Mouse (Mus musculus): ENCODE data around the gene Trip4. TPM values are rescaled to one million over a fixed set of nuclear protein-coding genes. Genes with fewer than 3 reads are reported as not detected.

Gene Trip4
- polyA plus RNA-seq, 1 experiment from 2014 or later: 33.8 TPM

DNA sequence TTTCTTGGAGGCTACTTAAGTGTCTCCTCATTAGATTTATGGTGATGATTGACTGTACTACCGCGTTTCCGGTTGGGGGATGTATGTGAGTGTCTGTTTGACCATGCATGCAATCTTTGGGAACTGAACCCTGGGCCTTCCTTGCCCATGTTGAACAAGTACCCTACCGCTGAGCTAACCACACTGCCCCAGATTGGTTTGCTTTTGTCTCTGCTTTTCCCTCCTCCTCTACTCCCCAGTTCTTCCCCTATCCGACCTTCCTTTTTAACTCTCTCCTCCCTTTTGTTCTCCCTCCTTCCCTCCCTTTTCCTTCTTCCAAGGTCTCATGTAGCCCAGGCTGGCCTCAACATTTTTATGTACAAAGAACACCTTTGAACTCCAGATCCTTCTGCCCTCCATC lies 17.5 kb downstream of the Trip4 start:
- H3K27ac ChIP-seq: 0 out of 2 replicates have a peak overlapping the region, but pooled peaks have one; percentile 74
- peak overlapping the region; percentile 81 for H3K4me3 ChIP-seq (replicated peaks)
- peaks cover 14% of the 10 kb centered on the region for H3K4me1 ChIP-seq
- peak overlapping the region; percentile 88 for H3K4me2 ChIP-seq
- H3K36me3 ChIP-seq: peaks cover 34% of the 10 kb centered on the region
- H3K9me3 ChIP-seq (replicated peaks): no peaks in the 10 kb centered on the region
- no peak for ATAC-seq (replicated peaks; ENCODE audit: low FRiP score)
- no peaks in the 10 kb centered on the region for H3K27me3 ChIP-seq
- under 1% methylated on average over 5 of the region's 5 CpGs for WGBS
- peak overlapping the region; percentile 79 for H3K9ac ChIP-seq

GRCm38 (mm10) chr9:65890143-65890628 lies 18.4 kb downstream of the Trip4 start, which contains the start of gene Pclaf:
Gene Pclaf, plus strand, starts transcription at chr9:65890237.
- Histone ChIP-seq H3K9ac (peak within 1 kb of the TSS; percentile 79), H3K4me3 (replicated peaks) (peak within 1 kb of the TSS; percentile 81), H3K9me3 (replicated peaks) (no peaks in the 10 kb centered on the region), H3K4me1 (peaks cover 21% of the 10 kb centered on the region), H3K4me2 (peak within 1 kb of the TSS; percentile 88), H3K27ac (peak within 1 kb of the TSS; percentile 74), H3K36me3 (peaks cover 25% of the 10 kb centered on the region), H3K27me3 (no peaks in the 10 kb centered on the region)
- ATAC-seq (replicated peaks; ENCODE audit: low FRiP score): peak; percentile 97
- WGBS: under 1% methylated on average over 21 of the region's 21 CpGs

GRCm38 (mm10) chr9:65884564-65885315 lies 23.9 kb downstream of the Trip4 start:
- Histone ChIP-seq H3K36me3 (peaks cover 10% of the 10 kb centered on the region; the same call in 1 of the 2 replicates), H3K4me1 (peaks cover 10% of the 10 kb centered on the region; the same call in 1 of the 2 replicates), H3K27me3 (no peaks in the 10 kb centered on the region), H3K4me3 (replicated peaks) (peak overlapping the region; percentile 77), H3K9me3 (replicated peaks) (no peaks in the 10 kb centered on the region), H3K4me2 (peak overlapping the region; percentile 72), H3K9ac (peak overlapping the region; percentile 72), H3K27ac (peak overlapping the region; percentile 86)
- peak; percentile 98 for ATAC-seq (replicated peaks; ENCODE audit: low FRiP score)
- WGBS: under 1% methylated on average over 37 of the region's 37 CpGs

DNA sequence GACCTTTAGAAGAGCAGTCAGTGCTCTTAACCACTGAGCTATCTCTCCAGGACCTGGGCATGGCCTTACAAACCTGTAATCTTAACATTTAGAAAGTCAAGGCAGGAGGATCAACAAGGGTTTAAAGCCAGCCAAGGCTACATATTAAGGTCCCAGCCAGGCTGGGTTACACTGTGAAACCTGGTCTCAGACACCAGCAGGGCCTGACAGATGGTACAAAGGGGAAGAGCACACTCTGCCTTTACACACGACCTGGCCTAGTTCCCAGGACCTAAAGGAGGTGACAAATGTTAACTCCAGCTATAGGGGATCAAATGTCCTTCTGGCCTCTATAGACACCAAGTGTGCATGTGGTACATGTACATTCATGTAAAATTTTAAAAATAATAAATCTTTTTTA lies 48.9 kb downstream of the Trip4 start:
- no peaks in the 10 kb centered on the region for H3K27me3 ChIP-seq
- ATAC-seq (replicated peaks; ENCODE audit: low FRiP score): no peak
- H3K4me1 ChIP-seq: no peaks in the 10 kb centered on the region
- no peak overlapping the region for H3K27ac ChIP-seq
- H3K4me3 ChIP-seq (replicated peaks): no peak overlapping the region
- H3K9ac ChIP-seq: no peak overlapping the region
- H3K4me2 ChIP-seq: no peak overlapping the region
- no peaks in the 10 kb centered on the region for H3K9me3 ChIP-seq (replicated peaks)
- H3K36me3 ChIP-seq: peaks cover 60% of the 10 kb centered on the region
- 29% methylated on average over 1 of the region's 1 CpGs for WGBS

- no peak overlapping the region for H3K4me3 ChIP-seq (replicated peaks)
- no peaks in the 10 kb centered on the region for H3K27me3 ChIP-seq
- H3K36me3 ChIP-seq: peaks cover 38% of the 10 kb centered on the region
- no peak overlapping the region for H3K9ac ChIP-seq
- H3K4me1 ChIP-seq: peaks cover 11% of the 10 kb centered on the region
- H3K9me3 ChIP-seq (replicated peaks): no peaks in the 10 kb centered on the region
- peak overlapping the region; percentile 45; the same call in 1 of the 2 replicates for H3K27ac ChIP-seq
- ATAC-seq (replicated peaks; ENCODE audit: low FRiP score): no peak
- WGBS: 13% methylated on average over 1 of the region's 1 CpGs
- H3K4me2 ChIP-seq: no peak overlapping the region
Observed at GRCm38 (mm10) chr9:65850203-65850602, 58.4 kb downstream of the Trip4 start.

DNA sequence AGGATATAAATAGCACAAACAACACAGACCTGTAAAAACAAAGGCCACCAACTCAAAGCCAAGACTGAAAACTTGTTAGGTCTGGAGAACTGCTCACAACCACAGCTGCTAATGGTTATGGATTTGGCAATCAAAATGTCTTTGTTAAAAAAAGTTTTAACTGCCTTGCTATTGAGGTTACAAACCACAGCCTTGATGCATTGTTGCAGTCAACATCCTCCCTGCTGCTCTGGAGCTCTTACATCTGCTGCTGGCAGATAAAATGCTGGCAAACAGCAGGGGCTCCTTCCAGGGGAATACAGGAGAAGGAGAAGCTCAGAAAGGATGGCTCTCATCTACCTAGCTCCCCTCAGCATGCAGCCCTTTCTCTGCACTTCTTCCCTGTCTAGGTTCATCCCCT lies 60.4 kb downstream of the Trip4 start:
- H3K27ac ChIP-seq: peak overlapping the region; percentile 69
- H3K9me3 ChIP-seq (replicated peaks): no peaks in the 10 kb centered on the region
- peaks cover 22% of the 10 kb centered on the region for H3K4me1 ChIP-seq
- H3K9ac ChIP-seq: no peak overlapping the region
- no peak overlapping the region for H3K4me3 ChIP-seq (replicated peaks)
- H3K36me3 ChIP-seq: peaks cover 24% of the 10 kb centered on the region
- no peak overlapping the region for H3K4me2 ChIP-seq
- no peak for ATAC-seq (replicated peaks; ENCODE audit: low FRiP score)
- no peaks in the 10 kb centered on the region for H3K27me3 ChIP-seq

- H3K9ac ChIP-seq: no peak overlapping the region
- H3K27ac ChIP-seq: peak overlapping the region; percentile 60
Observed at GRCm38 (mm10) chr9:65844421-65845165, 64.0 kb downstream of the Trip4 start.

GRCm38 (mm10) chr9:65839841-65840240 lies 68.8 kb downstream of the Trip4 start:
- Histone ChIP-seq H3K27me3 (no peaks in the 10 kb centered on the region), H3K27ac (no peak overlapping the region), H3K9me3 (replicated peaks) (no peaks in the 10 kb centered on the region), H3K9ac (no peak overlapping the region), H3K4me3 (replicated peaks) (no peak overlapping the region), H3K36me3 (peaks cover 39% of the 10 kb centered on the region), H3K4me1 (peaks cover 7% of the 10 kb centered on the region), H3K4me2 (no peak overlapping the region)
- WGBS: 98% methylated on average over 1 of the region's 1 CpGs
- no peak for ATAC-seq (replicated peaks; ENCODE audit: low FRiP score)

More at GRCm38 (mm10) chr9:65844421-65845165, 64.0 kb downstream of the Trip4 start:
- WGBS: 71% methylated on average over 7 of the region's 7 CpGs
- Histone ChIP-seq H3K4me1 (peaks cover 22% of the 10 kb centered on the region), H3K4me3 (replicated peaks) (no peak overlapping the region), H3K27me3 (no peaks in the 10 kb centered on the region), H3K4me2 (no peak overlapping the region), H3K9me3 (replicated peaks) (no peaks in the 10 kb centered on the region), H3K36me3 (peaks cover 13% of the 10 kb centered on the region; the same call in 1 of the 2 replicates)
- ATAC-seq (replicated peaks; ENCODE audit: low FRiP score): no peak

GRCm38 (mm10) chr9:65836916-65837315 lies 71.7 kb downstream of the Trip4 start:
- Histone ChIP-seq H3K36me3 (peaks cover 38% of the 10 kb centered on the region), H3K9ac (no peak overlapping the region), H3K9me3 (replicated peaks) (no peaks in the 10 kb centered on the region), H3K27ac (no peak overlapping the region), H3K4me3 (replicated peaks) (no peak overlapping the region), H3K4me2 (no peak overlapping the region), H3K4me1 (no peaks in the 10 kb centered on the region), H3K27me3 (no peaks in the 10 kb centered on the region)
- ATAC-seq (replicated peaks; ENCODE audit: low FRiP score): no peak

DNA sequence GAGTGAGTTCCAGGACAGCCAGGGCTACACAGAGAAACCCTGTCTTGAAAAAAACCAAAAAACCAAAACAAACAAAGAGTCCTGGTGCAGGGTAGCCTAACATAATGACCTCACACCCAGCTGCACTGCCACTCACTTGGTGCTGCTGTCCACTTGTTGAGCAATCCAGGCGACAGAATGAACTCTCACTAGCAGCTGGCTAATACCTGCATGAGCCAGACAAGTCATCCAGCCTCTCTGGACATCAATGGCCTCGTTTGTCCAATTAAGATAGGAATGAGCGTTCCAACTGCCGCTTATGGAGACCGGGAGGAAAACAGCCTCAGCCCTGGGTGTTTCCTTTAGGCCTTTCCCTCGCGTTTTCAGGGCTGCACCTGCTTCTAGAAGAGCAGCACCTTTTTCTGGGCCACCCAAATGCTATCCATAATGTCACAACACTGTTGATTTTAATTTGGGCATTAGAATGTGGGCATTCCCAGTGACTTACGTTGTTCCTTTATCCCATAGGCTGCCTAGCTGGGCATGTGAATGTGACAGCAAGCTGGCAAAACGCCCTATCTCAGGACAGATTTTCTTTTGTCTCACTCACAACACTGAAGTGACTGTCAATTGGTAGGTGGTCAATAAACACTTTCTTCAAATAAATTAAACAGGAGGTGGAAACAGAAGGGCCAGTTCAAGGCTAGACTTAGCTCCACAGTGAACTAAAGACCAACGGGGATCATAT lies 73.8 kb downstream of the Trip4 start:
- no peak overlapping the region for H3K4me2 ChIP-seq
- no peaks in the 10 kb centered on the region for H3K27me3 ChIP-seq
- no peak overlapping the region for H3K9ac ChIP-seq
- ATAC-seq (replicated peaks; ENCODE audit: low FRiP score): no peak
- H3K27ac ChIP-seq: no peak overlapping the region
- no peaks in the 10 kb centered on the region for H3K4me1 ChIP-seq
- 81% methylated on average over 10 of the region's 10 CpGs for WGBS
- peaks cover 35% of the 10 kb centered on the region for H3K36me3 ChIP-seq
- no peak overlapping the region for H3K4me3 ChIP-seq (replicated peaks)
- no peaks in the 10 kb centered on the region for H3K9me3 ChIP-seq (replicated peaks)

- H3K36me3 ChIP-seq: peaks cover 31% of the 10 kb centered on the region
Observed at GRCm38 (mm10) chr9:65833640-65834039, 75.0 kb downstream of the Trip4 start.

More at GRCm38 (mm10) chr9:65833640-65834039, 75.0 kb downstream of the Trip4 start:
- Histone ChIP-seq H3K27ac (no peak overlapping the region), H3K9ac (no peak overlapping the region), H3K4me3 (replicated peaks) (no peak overlapping the region), H3K27me3 (no peaks in the 10 kb centered on the region), H3K4me1 (peaks cover 2% of the 10 kb centered on the region), H3K4me2 (no peak overlapping the region), H3K9me3 (replicated peaks) (no peaks in the 10 kb centered on the region)
- ATAC-seq (replicated peaks; ENCODE audit: low FRiP score): no peak
